Mouse (Mus musculus) telencephalon, adult 2 months (tissue): ENCODE measurements at regions not wholly inside any gene's neighbourhood (a gene's known extent, or its start where the extent isn't known, plus 50 kb on each side); places are given as distances from the start of the nearest gene placed in this dataset.

Experiments used
- DNase-seq: peaks from one replicate; pipeline ENCODE4 v3.0.0-alpha.2; 2011; ENCODE audit warnings: low read depth, low spot score

DNA sequence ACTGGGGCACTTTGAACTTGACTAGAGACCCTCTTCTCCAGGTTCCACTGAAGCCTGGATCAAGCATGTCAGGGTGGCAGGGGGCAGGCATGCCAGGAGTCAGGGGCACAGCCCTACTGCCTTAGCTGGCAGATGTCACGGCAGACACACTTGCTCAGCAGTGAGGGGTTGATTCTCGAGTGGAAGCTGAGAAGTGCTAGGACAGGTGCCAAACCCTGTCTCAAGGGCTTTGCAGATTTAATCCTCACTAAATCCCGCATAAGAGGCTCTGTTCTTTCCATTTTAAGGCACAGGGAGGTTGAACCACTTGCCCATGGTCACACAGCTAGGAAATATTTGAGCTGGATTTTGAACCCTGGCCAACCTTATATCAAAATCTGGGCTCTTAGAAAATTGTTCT, 223.5 kb upstream of the Mvb12b start:
- DNase-seq: no peak

DNA sequence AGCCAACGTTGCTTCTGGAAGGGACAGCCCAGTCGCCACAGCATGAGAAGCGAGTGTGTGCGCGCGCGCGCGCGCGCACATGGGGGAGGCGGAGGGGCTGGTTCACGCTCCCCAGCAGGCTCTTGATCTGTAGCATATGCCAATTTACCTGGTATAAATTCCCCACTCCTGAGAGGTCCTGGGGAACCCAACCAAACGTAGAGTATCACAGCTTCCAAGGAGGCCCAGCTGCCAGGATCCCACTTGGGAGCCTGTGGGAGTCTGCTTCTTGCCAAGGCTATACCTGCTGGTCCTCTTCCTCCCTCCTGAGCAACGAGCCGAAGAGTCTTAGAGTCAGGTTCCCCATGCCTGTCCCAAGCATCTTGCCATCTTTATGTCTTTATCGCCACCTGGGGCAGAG, 222.8 kb upstream of the Mvb12b start:
- no peak for DNase-seq

DNA sequence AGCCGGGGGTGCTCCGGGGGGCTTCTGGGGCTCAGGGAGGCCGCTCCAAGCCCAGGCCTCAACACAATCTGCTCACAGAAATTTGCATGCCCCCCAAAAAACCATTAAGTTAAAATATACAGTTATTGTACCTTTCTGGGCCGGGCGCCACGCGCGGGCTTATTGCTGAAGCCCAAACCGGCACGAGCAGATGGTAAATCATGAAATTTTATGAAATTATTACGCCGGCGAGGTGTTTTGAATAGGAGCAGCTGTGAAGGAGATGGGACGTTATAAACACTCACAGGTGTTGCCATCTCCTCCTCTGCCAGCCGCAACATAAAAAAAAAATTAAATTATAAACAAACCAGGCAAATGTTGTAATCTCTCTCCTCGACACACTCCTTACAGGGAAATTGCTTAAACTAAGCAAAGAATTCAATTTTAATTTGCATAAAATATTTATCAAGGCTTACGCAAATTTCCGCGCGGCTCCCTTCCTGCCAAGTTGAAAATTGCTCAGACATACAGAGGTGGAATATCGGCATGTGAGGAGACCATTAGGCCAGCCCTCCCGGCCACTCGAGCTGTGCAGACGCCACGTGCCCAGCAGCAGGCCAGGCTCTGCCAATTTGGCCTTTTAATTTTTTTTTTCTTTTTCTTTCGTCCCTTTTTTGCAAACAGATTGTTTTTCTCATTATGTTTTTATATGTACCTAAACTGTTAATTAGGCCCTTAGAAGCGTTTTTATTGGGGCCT, 220.0 kb upstream of the Mvb12b start:
- DNase-seq: no peak

DNA sequence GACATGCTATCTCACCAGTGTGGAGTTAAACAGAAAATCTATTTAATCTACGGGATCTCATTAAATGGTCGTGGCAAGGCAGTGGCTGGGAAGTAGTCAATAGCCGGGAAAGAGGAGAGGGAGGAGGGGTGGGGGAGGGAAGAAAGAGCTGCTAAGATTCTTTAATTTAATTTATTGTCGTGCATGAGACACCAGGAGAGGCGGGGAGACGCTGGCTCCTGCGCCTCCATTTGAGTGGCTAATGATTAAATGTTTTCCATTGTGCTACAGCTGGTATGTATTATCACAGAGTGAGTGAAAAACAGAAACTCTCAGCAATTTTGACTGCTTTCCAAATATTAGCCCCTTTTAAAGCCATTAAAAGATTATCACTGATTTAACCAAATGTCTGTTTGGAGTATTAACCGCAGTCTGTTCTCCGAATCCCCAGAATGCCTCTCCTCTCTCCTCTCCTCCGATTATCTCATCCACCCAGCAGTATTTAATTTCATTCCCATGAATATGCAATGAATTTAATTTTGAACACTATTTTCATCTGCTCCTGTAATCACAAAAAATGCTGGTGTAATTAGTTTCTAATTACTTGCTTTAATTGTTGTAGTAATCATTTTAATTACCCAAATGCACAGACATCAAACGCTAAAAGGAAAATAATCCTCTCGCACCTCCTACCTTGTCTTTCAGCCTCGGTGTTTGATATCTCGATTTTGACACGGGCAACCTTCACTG, 219.3 kb upstream of the Mvb12b start:
- no peak for DNase-seq

DNA sequence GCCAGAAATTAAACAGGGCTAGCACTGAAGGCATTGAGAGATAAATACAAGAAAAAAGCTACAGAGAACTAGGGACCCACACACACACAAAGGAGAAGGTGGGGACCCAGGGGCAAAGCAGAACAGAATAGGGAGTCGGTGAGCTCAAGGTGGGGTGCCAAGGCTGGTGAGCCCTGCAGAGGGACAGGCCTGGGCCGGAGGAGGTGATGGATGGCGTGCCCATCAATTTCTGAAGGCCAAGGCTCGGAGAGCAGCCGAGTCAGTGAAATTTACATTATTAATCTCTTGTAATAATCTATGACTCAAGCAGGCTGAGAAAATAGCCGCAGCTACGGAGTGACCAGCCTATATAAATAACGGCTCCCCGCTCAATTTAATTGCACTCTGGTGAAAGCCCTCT, 218.5 kb upstream of the Mvb12b start:
- no peak for DNase-seq

DNA sequence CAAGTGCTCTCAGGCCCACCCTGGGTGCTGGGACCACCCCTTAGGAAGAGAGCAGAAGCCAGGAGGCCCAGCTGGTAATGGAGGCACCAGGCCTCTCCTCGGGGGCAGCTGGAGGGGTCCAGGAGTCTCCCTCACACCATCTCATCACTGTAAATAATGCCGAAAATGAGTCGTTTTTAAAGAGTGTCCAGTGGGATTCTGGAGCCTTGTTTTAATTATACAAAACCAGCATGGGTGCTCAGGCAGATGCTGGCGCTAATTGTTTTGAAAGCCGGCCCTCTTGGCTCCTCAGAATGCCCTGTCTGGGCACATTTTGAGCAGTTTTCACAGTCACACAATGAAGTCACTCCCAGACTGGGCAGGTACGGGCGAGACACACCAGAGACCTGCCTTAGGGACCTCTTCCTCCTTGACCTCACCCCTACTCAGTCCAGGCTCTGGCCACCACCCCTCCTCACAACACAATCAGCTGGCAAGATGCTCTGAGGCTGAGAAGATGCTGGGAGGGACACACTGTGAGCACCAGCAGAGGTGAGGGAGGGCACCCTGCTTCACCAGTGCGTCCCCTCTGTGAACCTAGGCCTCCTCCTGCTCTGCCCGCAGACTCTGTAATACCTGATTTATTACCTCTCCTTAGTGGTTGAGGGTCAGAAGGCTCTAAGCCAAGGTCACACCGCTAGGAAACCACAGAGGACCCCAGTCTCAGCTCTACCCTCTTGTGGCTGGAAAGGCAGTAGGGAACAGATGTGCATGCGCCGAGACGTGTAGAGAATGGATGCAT, 217.7 kb upstream of the Mvb12b start:
- no peak for DNase-seq

DNA sequence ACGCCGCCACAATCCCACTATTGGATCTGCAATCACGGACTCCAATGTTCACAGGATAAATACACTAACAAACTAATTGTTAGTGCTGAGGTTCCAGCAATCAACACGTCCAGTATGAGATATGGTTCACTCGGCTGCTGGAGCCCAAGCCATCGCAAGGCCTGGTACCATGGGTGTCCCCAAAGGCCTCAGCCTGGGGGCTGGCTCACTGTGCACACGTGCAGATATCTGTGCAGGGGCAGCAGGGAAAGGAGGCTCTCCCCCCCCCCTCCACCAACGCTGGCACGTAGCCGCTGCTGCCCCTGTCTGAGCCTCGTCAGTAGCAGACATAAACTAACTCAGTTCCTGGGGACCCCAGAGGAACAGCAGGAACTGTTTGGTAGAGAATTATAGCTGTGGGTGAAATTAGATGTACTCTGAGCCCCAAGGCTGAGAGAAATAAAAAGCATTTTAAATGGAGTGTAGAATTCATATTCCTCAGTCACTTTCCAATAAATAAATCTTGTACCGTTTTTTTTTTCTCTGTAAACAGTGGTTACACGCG, 210.3 kb upstream of the Mvb12b start:
- DNase-seq: no peak

DNA sequence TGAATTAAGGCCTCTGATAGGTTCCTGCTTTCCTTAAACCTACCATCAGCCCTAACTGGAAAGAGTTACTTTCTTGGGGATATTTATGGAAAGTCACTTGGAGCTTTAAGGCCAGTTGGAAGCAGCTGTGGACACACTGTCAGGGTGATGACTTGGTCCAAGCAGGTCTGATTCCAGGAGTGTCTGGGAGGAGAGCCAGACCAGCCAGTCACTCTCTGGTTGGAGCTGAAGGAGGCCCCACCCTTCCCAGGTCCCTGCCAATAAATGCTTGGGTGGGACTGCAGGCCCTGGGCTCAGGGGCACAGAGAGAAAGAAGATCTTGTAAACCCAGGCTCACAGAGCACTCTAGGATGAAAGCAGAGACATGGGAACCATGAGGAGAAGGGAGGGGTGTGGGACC, 208.8 kb upstream of the Mvb12b start:
- DNase-seq: no peak

DNA sequence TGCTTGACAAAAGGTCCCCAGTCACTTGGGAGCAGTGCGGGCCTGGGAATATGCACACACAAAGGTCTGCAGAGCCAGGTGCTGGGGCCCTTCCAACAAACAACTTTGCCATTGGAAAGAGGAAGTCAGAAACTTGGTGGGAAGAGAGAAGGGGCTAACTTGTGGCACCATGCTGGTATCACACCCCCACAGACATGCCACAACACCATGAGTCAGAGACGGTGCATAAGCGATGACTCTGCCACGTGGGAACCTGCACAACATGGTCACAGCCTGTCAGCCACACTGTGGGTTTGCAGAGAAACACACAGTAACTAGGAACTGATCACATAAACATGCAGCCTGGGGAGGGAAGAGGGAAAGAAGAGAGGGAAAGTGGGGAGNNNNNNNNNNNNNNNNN, 201.1 kb upstream of the Mvb12b start:
- DNase-seq: no peak

DNA sequence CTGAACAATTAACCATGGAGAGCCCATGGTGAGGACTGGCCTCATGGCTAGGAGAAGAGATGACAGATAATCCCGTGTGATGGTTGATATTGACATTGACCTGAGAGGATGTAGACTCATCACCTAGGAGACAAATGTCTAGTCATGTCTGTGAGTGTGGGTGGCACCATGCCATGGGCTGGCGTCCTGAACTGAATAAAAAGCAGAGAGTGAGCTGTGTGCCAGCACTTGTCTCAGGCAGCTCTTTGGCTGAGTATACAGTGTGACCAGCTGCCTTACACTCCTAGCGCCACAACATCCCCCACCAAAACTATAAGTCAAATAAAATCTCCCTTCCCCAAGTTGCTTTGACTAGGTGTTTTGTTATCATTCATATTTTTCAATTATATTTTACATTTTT, 198.4 kb upstream of the Mvb12b start:
- no peak for DNase-seq

DNA sequence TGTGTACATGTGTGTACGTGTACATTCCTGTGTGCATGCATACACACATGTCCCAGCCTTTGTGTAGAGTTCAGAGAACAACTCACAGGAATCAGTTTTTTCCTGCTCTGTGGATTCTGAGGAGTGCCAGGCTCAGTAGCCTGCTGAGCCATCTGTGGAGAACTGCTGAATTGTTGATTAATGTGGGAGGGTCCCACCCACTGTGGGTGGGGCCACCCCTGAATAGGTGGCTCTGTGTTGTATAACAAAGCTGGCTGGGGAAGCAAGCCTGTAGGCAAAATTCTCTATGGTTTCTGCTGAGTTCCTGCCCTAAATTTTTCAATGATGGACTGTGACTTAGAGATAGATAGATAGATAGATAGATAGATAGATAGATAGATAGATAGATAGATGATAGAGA, 196.8 kb upstream of the Mvb12b start:
- no peak for DNase-seq

DNA sequence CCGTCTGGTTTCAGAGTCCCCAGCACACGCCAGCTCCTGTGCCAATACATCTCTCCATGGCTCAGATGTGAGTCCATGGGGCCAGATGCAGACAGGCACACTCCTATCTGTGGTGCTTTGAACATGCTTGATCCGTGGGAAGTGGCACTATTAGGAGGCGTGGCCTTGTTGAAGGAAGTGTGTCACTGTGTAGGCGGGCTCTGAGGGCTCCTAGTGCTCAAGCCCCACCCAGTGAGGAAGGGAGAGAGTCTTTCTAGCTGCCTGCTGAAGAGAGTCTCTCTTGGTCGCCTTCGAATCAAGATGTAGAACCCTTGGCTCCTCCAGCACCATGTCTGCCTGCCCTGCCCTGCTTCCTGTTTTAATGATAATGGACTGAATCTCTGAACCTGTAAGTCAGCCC, 194.7 kb upstream of the Mvb12b start:
- DNase-seq: no peak

DNA sequence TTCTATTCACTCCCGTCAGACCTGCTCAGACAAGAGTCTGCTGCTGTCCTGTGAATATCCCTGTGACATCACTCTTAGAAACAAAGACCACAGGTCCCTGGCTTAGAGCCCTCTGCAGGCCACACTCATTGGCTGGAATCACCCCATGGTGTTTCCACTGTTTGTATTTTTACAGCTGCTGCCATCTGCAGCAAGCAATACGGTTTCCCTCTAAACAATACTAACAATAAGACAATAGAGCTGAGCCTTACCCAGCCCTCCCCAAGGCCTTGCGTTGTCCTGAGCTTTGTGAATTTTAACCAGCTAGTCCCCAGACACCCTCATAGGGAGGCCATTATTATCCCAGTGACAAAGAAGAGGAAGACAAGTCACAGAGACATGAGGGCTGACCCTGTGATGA, 192.4 kb upstream of the Mvb12b start:
- DNase-seq: no peak

DNA sequence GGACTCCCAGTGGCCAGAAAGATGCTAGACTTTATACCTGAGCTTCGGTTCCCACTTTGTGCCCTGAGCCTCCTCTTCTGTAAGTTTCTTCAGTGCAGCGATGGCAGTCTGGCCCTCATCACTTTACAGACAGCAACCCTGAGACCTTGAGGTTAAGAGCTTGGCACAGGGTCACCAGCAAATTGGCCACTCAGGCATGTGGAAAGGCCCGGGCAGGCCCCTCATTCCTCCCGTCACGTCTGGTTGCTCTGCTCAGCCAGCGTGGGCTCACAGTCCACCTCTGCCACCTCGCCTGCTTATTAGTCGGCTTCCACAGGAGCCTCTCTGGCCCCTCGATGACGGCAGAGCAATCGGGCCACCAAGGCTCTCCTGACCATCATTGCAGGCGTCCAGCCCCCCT, 191.5 kb upstream of the Mvb12b start:
- no peak for DNase-seq

DNA sequence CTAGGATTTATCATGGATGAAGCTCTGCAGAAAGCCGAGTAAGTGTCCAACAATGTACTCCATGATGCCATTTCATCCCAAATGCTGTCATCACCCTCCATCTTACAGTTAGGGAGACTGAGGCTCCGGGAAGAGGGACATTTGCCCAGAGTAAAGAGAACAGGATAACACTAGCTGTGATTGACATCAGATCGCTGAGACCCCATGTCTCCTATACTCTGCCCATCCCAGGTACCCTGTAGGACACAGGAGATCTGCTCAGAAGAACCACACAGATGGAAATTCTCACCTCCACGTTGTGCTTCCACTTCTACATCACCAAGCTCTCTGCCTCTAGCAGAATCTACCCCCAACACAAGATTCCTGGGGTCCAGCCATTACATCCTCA, 191.1 kb upstream of the Mvb12b start:
- DNase-seq: no peak

DNA sequence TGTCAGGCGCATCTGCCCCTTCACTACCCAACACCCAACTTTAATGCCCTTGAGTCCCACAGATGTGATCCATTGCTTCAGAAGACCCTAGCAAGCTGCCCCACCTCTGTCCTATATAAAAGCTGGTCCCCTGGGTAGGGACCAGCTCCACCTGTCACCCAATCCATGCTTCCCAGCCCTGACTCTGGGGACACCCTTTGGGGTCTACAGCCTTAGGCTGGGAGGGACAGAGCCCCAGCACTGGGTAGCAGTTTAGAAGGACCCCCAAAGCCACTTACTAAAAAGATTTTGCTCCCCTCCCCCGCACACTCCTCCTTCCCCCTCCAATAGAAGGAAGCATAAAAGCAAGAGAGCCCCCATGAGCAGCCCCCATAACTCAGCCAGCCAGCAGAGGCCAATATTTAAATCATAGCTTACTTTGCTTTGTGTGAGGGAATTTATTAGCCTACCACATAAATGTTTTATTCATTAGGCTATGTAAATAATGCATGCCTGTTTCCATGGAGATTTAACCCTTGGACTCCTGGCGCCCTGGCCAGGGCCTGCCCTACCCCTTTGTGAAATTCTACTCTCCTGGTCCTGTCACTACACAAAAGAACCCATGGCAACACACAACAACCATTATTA, 190.6 kb upstream of the Mvb12b start:
- no peak for DNase-seq

DNA sequence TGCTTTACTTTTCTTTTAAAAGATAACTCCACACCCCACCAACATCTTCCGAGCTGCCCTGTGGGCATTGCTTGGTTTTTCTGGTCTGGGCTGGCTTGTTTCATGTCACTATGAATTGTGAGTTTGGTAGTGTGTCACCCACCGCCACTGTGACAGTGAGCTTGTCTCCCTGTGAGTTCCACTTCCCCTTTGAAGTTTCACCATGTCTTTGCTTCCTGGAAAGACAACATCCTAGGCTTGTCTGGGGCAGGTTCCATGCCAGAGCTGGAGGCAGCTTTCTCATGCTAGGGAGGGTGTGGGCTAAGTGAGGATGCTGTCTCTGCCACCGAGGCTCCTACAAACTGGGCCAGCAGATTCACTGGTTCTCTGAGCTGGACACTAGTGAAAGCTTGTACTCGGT, 188.6 kb upstream of the Mvb12b start:
- DNase-seq: no peak

DNA sequence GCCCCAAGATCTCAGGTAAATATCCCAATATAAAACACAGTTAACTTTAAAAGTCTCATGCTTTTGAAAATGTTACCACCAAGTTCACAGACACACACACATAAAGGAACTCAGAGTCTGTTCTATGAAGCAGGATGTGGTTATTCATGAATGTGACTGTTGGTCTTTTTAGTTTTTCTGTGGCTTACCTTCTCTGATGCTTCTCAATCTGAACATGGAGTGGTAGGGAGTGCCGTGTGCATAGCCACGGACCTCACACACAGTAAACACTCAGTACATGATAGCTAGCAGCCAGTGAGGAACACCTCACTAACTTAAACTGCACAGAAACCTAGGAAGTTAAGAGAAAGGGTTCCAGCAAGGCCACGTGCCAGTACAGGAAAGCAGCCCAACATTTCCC, 186.3 kb upstream of the Mvb12b start:
- DNase-seq: no peak

DNA sequence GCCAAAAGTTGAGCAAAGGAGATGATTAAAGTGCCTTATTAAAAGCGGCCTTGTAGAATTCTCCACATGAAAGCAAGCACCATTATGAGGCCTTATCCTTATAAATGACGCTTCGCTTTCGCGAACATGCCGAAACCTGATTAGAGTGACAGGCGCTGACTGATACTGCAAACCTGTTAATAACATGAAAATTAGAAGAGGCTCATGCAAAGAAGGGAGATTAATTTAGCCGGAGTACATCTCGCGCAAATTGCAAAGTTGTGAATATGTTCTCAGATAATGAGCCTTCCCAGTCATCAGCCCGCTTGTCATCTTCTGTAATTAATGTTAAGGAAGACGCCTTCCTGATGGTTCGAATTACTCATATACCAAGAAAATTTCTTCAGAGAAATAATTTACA, 177.8 kb upstream of the Mvb12b start:
- DNase-seq: no peak

DNA sequence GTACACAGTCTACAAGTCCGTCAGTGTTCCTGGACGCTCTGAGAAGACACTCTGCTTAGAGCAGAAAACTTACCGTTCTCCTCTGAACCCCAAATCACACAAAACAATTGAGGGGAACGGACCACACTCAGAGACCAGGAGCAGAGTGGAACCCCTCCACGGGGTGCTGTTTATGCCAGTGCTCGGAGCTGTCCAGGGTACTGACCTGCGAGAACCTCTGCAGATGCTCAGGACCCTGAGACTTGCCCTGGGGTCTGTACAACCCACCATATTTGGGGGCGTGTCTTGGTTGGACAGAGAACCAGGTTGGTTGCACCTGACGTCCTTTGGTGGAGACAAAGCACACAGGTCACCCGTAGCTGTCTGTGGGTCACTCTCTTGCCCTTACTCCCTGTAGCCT, 177.3 kb upstream of the Mvb12b start:
- no peak for DNase-seq

DNA sequence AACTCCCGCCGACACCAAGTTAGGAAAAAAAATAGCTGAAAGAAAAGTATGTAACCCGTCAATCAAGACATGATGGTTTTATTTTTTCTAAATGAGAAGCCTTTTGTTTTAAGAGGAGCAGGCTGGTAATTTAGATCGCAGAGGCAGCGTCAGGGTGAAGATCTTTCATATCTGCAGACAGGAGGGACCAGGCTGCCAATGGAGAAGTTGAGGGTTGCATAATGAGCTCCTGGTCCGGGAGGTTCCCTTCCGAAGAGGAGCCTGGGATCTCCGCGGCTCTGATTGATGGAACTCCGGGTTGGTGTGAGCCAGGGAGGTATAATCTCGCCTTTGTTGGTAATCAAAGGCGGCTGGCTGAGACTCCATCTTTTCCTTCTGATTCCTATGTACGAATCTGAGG, 168.8 kb upstream of the Mvb12b start:
- DNase-seq: no peak

DNA sequence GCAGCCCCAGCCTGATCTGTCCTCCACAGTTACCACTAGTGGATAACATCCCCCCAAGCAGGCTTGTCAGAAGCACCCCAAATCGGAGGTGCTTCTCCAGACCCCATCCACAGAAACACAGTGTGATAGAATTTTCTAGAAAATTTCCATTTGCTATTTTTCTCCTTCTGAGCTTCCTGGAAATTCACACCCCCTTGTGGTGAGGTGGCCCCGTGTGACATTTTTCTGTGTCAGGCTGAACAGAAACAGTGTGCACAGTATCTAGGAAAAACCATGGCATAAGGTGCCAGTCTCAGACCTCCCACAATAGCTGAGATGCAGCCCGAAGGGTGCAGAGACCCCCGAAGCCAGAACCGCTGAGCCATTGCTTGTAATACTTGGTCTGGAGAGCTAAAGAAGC, 155.3 kb upstream of the Mvb12b start:
- no peak for DNase-seq
